Mouse (Mus musculus) small intestine, adult 2 months (tissue): ENCODE measurements around the gene Pfkfb3. TPM values are rescaled to one million over a fixed set of nuclear protein-coding genes. Genes with fewer than 3 reads are reported as not detected.

Experiments
- H3K27ac ChIP-seq: fragments of 200-500 bp; 2 replicates; pipeline ENCODE4 v1.5.1; 2012; ENCODE audit warnings: low read depth, low read length, control low read depth, inconsistent platforms; ENCODE audit not compliant: insufficient read depth
- H3K27me3 ChIP-seq: fragments of 200-500 bp; 2 replicates; pipeline ENCODE4 v1.6.1; 2012; ENCODE audit warnings: mild to moderate bottlenecking, moderate library complexity, low read length, inconsistent platforms; ENCODE audit not compliant: control insufficient read depth, insufficient read depth
- H3K36me3 ChIP-seq: fragments of 200-500 bp; 2 replicates; pipeline ENCODE4 v1.6.1; 2012; ENCODE audit warnings: mild to moderate bottlenecking, low read length, control low read depth, inconsistent platforms; ENCODE audit not compliant: control insufficient read depth, insufficient read depth
- H3K4me1 ChIP-seq: fragments of 200-500 bp; 2 replicates; pipeline ENCODE4 v1.6.1; 2012; ENCODE audit warnings: low read length, inconsistent platforms, mixed read lengths; ENCODE audit not compliant: control insufficient read depth, insufficient read depth, insufficient read length
- H3K4me3 ChIP-seq: fragments of 200-500 bp; 2 replicates; pipeline ENCODE4 v1.5.1; 2012; ENCODE audit warnings: low read depth, mild to moderate bottlenecking, control low read depth, inconsistent platforms, low read length, moderate library complexity
- CTCF ChIP-seq: fragments of 200-500 bp; IDR thresholded peaks from 2 replicates; pipeline ENCODE4 v1.5.1; 2012; ENCODE audit warnings: low read depth, mild to moderate bottlenecking, control low read depth, inconsistent platforms, low read length, moderate library complexity, mixed read lengths; ENCODE audit not compliant: insufficient replicate concordance, insufficient read length; ENCODE audit errors: extremely low read depth
- POLR2A ChIP-seq: fragments of 200-500 bp; IDR thresholded peaks from 2 replicates; pipeline ENCODE4 v1.6.1; 2012; ENCODE audit warnings: low read depth, mild to moderate bottlenecking, control low read depth, inconsistent platforms, low read length, moderate library complexity
- WGBS: fragments of 180-500 bp; shearing (Covaris S2); methylation state at CpG from one replicate; pipeline ENCODE4 v1.1.7; 2018; 5-methylcytosine and 5-hydroxymethylcytosine counted together
- polyA plus RNA-seq: library from polyadenylated mRNA; depleted of rRNA; stranded (reverse); fragments of >200 nt; gene quantifications from 2 replicates; pipeline ENCODE4 v1.2.3, GENCODE M21; 2012

Pfkfb3 gene
- polyA plus RNA-seq, 1 experiment: 15.5 TPM

- Histone ChIP-seq H3K36me3 (peaks cover 4% of the 10 kb centered on the region; the same call in 1 of the 2 replicates), H3K27ac (no peak overlapping the region), H3K27me3 (no peaks in the 10 kb centered on the region), H3K4me3 (no peak overlapping the region), H3K4me1 (no peaks in the 10 kb centered on the region)
- WGBS: 90% methylated on average over 4 of the region's 4 CpGs
- TF ChIP-seq CTCF (no peak), POLR2A (no peak)
These were observed 25.5 kb upstream of the Pfkfb3 start for GRCm38 (mm10) chr2:11579399-11579798.

GRCm38 (mm10) chr2:11578187-11578586 is 24.3 kb upstream of the Pfkfb3 start:
- no peak for TF ChIP-seq POLR2A
- no peak for TF ChIP-seq CTCF
- Histone ChIP-seq H3K4me3 (no peak overlapping the region), H3K4me1 (no peaks in the 10 kb centered on the region), H3K27ac (no peak overlapping the region), H3K36me3 (peaks cover 3% of the 10 kb centered on the region; the same call in 1 of the 2 replicates), H3K27me3 (no peaks in the 10 kb centered on the region)
- WGBS: 89% methylated on average over 6 of the region's 6 CpGs

- TF ChIP-seq POLR2A (no peak), CTCF (no peak)
- no peak overlapping the region for H3K4me3 ChIP-seq
- H3K4me1 ChIP-seq: no peaks in the 10 kb centered on the region
- no peak overlapping the region for H3K27ac ChIP-seq
- no peaks in the 10 kb centered on the region for H3K36me3 ChIP-seq
- H3K27me3 ChIP-seq: no peaks in the 10 kb centered on the region
- WGBS: 96% methylated on average over 1 of the region's 1 CpGs
These were observed 19.8 kb upstream of the Pfkfb3 start for GRCm38 (mm10) chr2:11573684-11574083.

- Histone ChIP-seq H3K36me3 (no peaks in the 10 kb centered on the region), H3K27me3 (no peaks in the 10 kb centered on the region), H3K4me1 (no peaks in the 10 kb centered on the region), H3K4me3 (no peak overlapping the region), H3K27ac (no peak overlapping the region)
- TF ChIP-seq POLR2A (no peak), CTCF (no peak)
- WGBS: 61% methylated on average over 6 of the region's 6 CpGs
These were observed 17.2 kb upstream of the Pfkfb3 start for GRCm38 (mm10) chr2:11571004-11571535.

GRCm38 (mm10) chr2:11568471-11568870 is 14.6 kb upstream of the Pfkfb3 start:
- H3K4me3 ChIP-seq: no peak overlapping the region
- H3K27me3 ChIP-seq: no peaks in the 10 kb centered on the region
- WGBS: 87% methylated on average over 7 of the region's 7 CpGs
- no peaks in the 10 kb centered on the region for H3K36me3 ChIP-seq
- TF ChIP-seq CTCF (no peak), POLR2A (no peak)
- H3K27ac ChIP-seq: no peak overlapping the region
- no peaks in the 10 kb centered on the region for H3K4me1 ChIP-seq

- Histone ChIP-seq H3K36me3 (no peaks in the 10 kb centered on the region), H3K27me3 (no peaks in the 10 kb centered on the region), H3K4me1 (no peaks in the 10 kb centered on the region), H3K4me3 (no peak overlapping the region), H3K27ac (no peak overlapping the region)
- WGBS: 54% methylated on average over 4 of the region's 4 CpGs
- TF ChIP-seq CTCF: no peak
- TF ChIP-seq POLR2A: no peak
These were observed 14.0 kb upstream of the Pfkfb3 start for GRCm38 (mm10) chr2:11567781-11568362.

- Histone ChIP-seq H3K4me3 (no peak overlapping the region), H3K36me3 (no peaks in the 10 kb centered on the region), H3K27me3 (no peaks in the 10 kb centered on the region), H3K4me1 (no peaks in the 10 kb centered on the region), H3K27ac (no peak overlapping the region)
- TF ChIP-seq POLR2A: no peak
- TF ChIP-seq CTCF: no peak
- WGBS: 75% methylated on average over 3 of the region's 3 CpGs
These were observed 13.0 kb upstream of the Pfkfb3 start for GRCm38 (mm10) chr2:11566898-11567297.

- no peak overlapping the region for H3K27ac ChIP-seq
- 63% methylated on average over 7 of the region's 7 CpGs for WGBS
- H3K4me3 ChIP-seq: no peak overlapping the region
- peaks cover under 1% of the 10 kb centered on the region; the same call in 1 of the 2 replicates for H3K4me1 ChIP-seq
- no peaks in the 10 kb centered on the region for H3K27me3 ChIP-seq
- no peaks in the 10 kb centered on the region for H3K36me3 ChIP-seq
- TF ChIP-seq CTCF: no peak
- TF ChIP-seq POLR2A: no peak
These were observed 12.4 kb upstream of the Pfkfb3 start for GRCm38 (mm10) chr2:11566241-11566640.
